Mouse (Mus musculus): ENCODE data around the gene 4930480E11Rik. TPM values are rescaled to one million over a fixed set of nuclear protein-coding genes. Genes with fewer than 3 reads are reported as not detected.
"Not testable (repeated sequence)": the region's sequence is repeated elsewhere in the genome, so short reads cannot be mapped to it uniquely, and the experiment has no call there.

The 4930480E11Rik gene
- polyA plus RNA-seq (2014; fragmentation: Nextera tagmentation; extraction: Ambion mirVana) = not detected in 2 replicates

- Histone ChIP-seq H3K4me3 (ENCODE audit: low read depth, low read length) (no peak within 1 kb of the TSS), H3K27me3 (ENCODE audit: control insufficient read depth, insufficient read depth, low read length) (no peaks in the 10 kb centered on the region), H3K9ac (replicated peaks; ENCODE audit: low read depth, low read length) (no peak within 1 kb of the TSS), H3K9me3 (ENCODE audit: control insufficient read depth, low read depth, low read length) (no peaks in the 10 kb centered on the region), H3K36me3 (ENCODE audit: control insufficient read depth, insufficient read depth, low read length) (no peaks in the 10 kb centered on the region), H3K4me2 (replicated peaks; ENCODE audit: low read depth, low read length) (no peak within 1 kb of the TSS), H3K4me1 (ENCODE audit: control insufficient read depth, insufficient read depth, low read length) (no peaks in the 10 kb centered on the region), H3K27ac (ENCODE audit: low read length) (no peak within 1 kb of the TSS)
- ATAC-seq (ENCODE audit: insufficient number of reproducible peaks, insufficient read depth, low FRiP score, low read depth) = no peak
- whole genome bisulfite sequencing = 78% methylated on average over 1 of the region's 1 CpGs
These were observed at the start of gene 4930480E11Rik for GRCm38 (mm10) chrX:78369343-78369742. Gene 4930480E11Rik, plus strand, starts transcription at chrX:78369643.

GRCm38 (mm10) chrX:78403346-78403745, 33.9 kb downstream of the 4930480E11Rik start:
- H3K4me3 ChIP-seq (ENCODE audit: low read depth, low read length); H3K27me3 ChIP-seq (ENCODE audit: control insufficient read depth, insufficient read depth, low read length): not testable (repeated sequence)
- WGBS = 71% methylated on average over 2 of the region's 2 CpGs

More at GRCm38 (mm10) chrX:78403346-78403745, 33.9 kb downstream of the 4930480E11Rik start:
- H3K36me3 ChIP-seq (ENCODE audit: control insufficient read depth, insufficient read depth, low read length); H3K27ac ChIP-seq (ENCODE audit: low read length); H3K9ac ChIP-seq (replicated peaks; ENCODE audit: low read depth, low read length); H3K4me2 ChIP-seq (replicated peaks; ENCODE audit: low read depth, low read length); H3K9me3 ChIP-seq (ENCODE audit: control insufficient read depth, low read depth, low read length); ATAC-seq (ENCODE audit: insufficient number of reproducible peaks, insufficient read depth, low FRiP score, low read depth); H3K4me1 ChIP-seq (ENCODE audit: control insufficient read depth, insufficient read depth, low read length): not testable (repeated sequence)

Other genes starting within 250 kb of the 4930480E11Rik start
- not detected in 2 replicates for gene Gm5938, start 244.2 kb upstream of the 4930480E11Rik start, polyA plus RNA-seq (2014; fragmentation: Nextera tagmentation; extraction: Ambion mirVana)
- gene Obp1b, start 182.9 kb upstream of the 4930480E11Rik start, polyA plus RNA-seq (2014; fragmentation: Nextera tagmentation; extraction: Ambion mirVana) = not detected in 2 replicates
- not detected in 2 replicates for gene Gm14743, start 123.7 kb upstream of the 4930480E11Rik start, polyA plus RNA-seq (2014; fragmentation: Nextera tagmentation; extraction: Ambion mirVana)
- 12.8 and 16.4 TPM in 2 replicates for gene Prrg1, start 214.3 kb downstream of the 4930480E11Rik start, polyA plus RNA-seq (2014; fragmentation: Nextera tagmentation; extraction: Ambion mirVana)